Mouse (Mus musculus): ENCODE measurements around the gene Shkbp1. TPM values are rescaled to one million over a fixed set of nuclear protein-coding genes. Genes with fewer than 3 reads are reported as not detected.
A peak's percentile ranks its signal among the peaks of the same experiment; 100 is the strongest.

The Shkbp1 gene
- total RNA-seq (2021) (1 to 10 TPM; 4.6 to 7.1 TPM), polyA plus RNA-seq (2012; rRNA removed) (17.3 and 20.2 TPM in 2 replicates)
- long read RNA-seq, partial matches to known transcripts, result 1 of 4 reads
- long read RNA-seq, other reads (novel, unspliced or antisense), result 1 of 4 reads

GRCm38 (mm10) chr7:27355745-27356240 lies at the start of gene Shkbp1:
Gene Shkbp1, minus strand, starts transcription at chr7:27356019.
- Histone ChIP-seq H3K9ac (ENCODE audit: low read depth, low read length) (peak within 1 kb of the TSS; percentile 69), H3K4me1 (ENCODE audit: control insufficient read depth, insufficient read depth, low read length) (peaks cover 3% of the 10 kb centered on the region), H3K27me3 (ENCODE audit: control insufficient read depth, insufficient read depth, low read length) (no peaks in the 10 kb centered on the region), H3K27ac (peak within 1 kb of the TSS; percentile 69), H3K4me3 (peak within 1 kb of the TSS; percentile 73), H3K36me3 (ENCODE audit: control insufficient read depth, insufficient read depth, low read length) (no peaks in the 10 kb centered on the region), H3K79me2 (replicated peaks; ENCODE audit: control insufficient read depth, insufficient read depth, low read length) (no peaks in the 10 kb centered on the region)
- 2% methylated on average over 34 of the region's 34 CpGs for whole genome bisulfite sequencing
- peak; percentile 87 to 91 for DNase-seq
- 0 out of 2 replicates have a peak, but pooled peaks have one; percentile 35 for TF ChIP-seq POLR2A (IDR thresholded peaks at IDR 0.05; ENCODE audit: insufficient read depth, low read depth, low read length)
- TF ChIP-seq EP300 (IDR thresholded peaks at IDR 0.05; ENCODE audit: insufficient read depth, low read depth, low read length), result no peak
- TF ChIP-seq CTCF (IDR thresholded peaks at IDR 0.05), result no peak
- intact Hi-C loops (cut with DNase I), result loop anchor here (5.0 to 10.0 kb wide), 2 partner anchors 92 to 319 kb away; partner anchors contain the start of genes Blvrb, Map3k10 and Sptbn4

- no peaks in the 10 kb centered on the region for H3K4me1 ChIP-seq (ENCODE audit: control insufficient read depth, insufficient read depth, low read length)
- no peaks in the 10 kb centered on the region for H3K36me3 ChIP-seq (ENCODE audit: control insufficient read depth, insufficient read depth, low read length)
- H3K27me3 ChIP-seq (ENCODE audit: control insufficient read depth, insufficient read depth, low read length), result peaks cover 9% of the 10 kb centered on the region; the same call in 1 of the 2 replicates
- TF ChIP-seq POLR2A (IDR thresholded peaks at IDR 0.05; ENCODE audit: insufficient read depth, low read depth, low read length) (no peak), EP300 (IDR thresholded peaks at IDR 0.05; ENCODE audit: insufficient read depth, low read depth, low read length) (no peak), CTCF (IDR thresholded peaks at IDR 0.05) (no peak)
- H3K4me3 ChIP-seq, result no peak overlapping the region
- no peaks in the 10 kb centered on the region for H3K79me2 ChIP-seq (replicated peaks; ENCODE audit: control insufficient read depth, insufficient read depth, low read length)
- DNase-seq, result peak in 1 of 2 experiments; percentile 3
- H3K27ac ChIP-seq, result no peak overlapping the region
- H3K9ac ChIP-seq (ENCODE audit: low read depth, low read length), result no peak overlapping the region
- WGBS, result 6% methylated on average over 81 of the region's 81 CpGs
- intact Hi-C loops (cut with DNase I), result no loop called here
These were observed 48.6 kb upstream of the Shkbp1 start for GRCm38 (mm10) chr7:27404203-27404942.

- DNase-seq, result peak; percentile 32 to 66
- Histone ChIP-seq H3K27ac (no peak overlapping the region), H3K27me3 (ENCODE audit: control insufficient read depth, insufficient read depth, low read length) (peaks cover 9% of the 10 kb centered on the region; the same call in 1 of the 2 replicates), H3K79me2 (replicated peaks; ENCODE audit: control insufficient read depth, insufficient read depth, low read length) (no peaks in the 10 kb centered on the region), H3K9ac (ENCODE audit: low read depth, low read length) (no peak overlapping the region), H3K4me3 (no peak overlapping the region), H3K36me3 (ENCODE audit: control insufficient read depth, insufficient read depth, low read length) (no peaks in the 10 kb centered on the region), H3K4me1 (ENCODE audit: control insufficient read depth, insufficient read depth, low read length) (no peaks in the 10 kb centered on the region)
- 10% methylated on average over 16 of the region's 16 CpGs for WGBS
- intact Hi-C loops (cut with DNase I), result no loop called here
- no peak for TF ChIP-seq POLR2A (IDR thresholded peaks at IDR 0.05; ENCODE audit: insufficient read depth, low read depth, low read length)
- TF ChIP-seq CTCF (IDR thresholded peaks at IDR 0.05), result peak; percentile 75
These were observed 46.9 kb upstream of the Shkbp1 start for GRCm38 (mm10) chr7:27402675-27403074.

- no peaks in the 10 kb centered on the region for H3K4me1 ChIP-seq (ENCODE audit: control insufficient read depth, insufficient read depth, low read length)
- WGBS, result 59% methylated on average over 7 of the region's 7 CpGs
- H3K27me3 ChIP-seq (ENCODE audit: control insufficient read depth, insufficient read depth, low read length), result peaks cover 16% of the 10 kb centered on the region
- no peaks in the 10 kb centered on the region for H3K36me3 ChIP-seq (ENCODE audit: control insufficient read depth, insufficient read depth, low read length)
- intact Hi-C loops (cut with DNase I), result no loop called here
- H3K27ac ChIP-seq, result no peak overlapping the region
- TF ChIP-seq CTCF (IDR thresholded peaks at IDR 0.05) (no peak), POLR2A (IDR thresholded peaks at IDR 0.05; ENCODE audit: insufficient read depth, low read depth, low read length) (no peak), EP300 (IDR thresholded peaks at IDR 0.05; ENCODE audit: insufficient read depth, low read depth, low read length) (no peak)
- no peak overlapping the region for H3K9ac ChIP-seq (ENCODE audit: low read depth, low read length)
- H3K4me3 ChIP-seq, result no peak overlapping the region
- H3K79me2 ChIP-seq (replicated peaks; ENCODE audit: control insufficient read depth, insufficient read depth, low read length), result no peaks in the 10 kb centered on the region
- no peak for DNase-seq
These were observed 44.7 kb upstream of the Shkbp1 start for GRCm38 (mm10) chr7:27400545-27400944.

- TF ChIP-seq CTCF (IDR thresholded peaks at IDR 0.05), result peak; percentile 62
- TF ChIP-seq EP300 (IDR thresholded peaks at IDR 0.05; ENCODE audit: insufficient read depth, low read depth, low read length), result no peak
- DNase-seq, result peak in 1 of 2 experiments; percentile 15
- intact Hi-C loops (cut with DNase I), result no loop called here
- Histone ChIP-seq H3K36me3 (ENCODE audit: control insufficient read depth, insufficient read depth, low read length) (no peaks in the 10 kb centered on the region), H3K4me1 (ENCODE audit: control insufficient read depth, insufficient read depth, low read length) (no peaks in the 10 kb centered on the region), H3K27me3 (ENCODE audit: control insufficient read depth, insufficient read depth, low read length) (peaks cover 11% of the 10 kb centered on the region), H3K79me2 (replicated peaks; ENCODE audit: control insufficient read depth, insufficient read depth, low read length) (no peaks in the 10 kb centered on the region), H3K27ac (no peak overlapping the region), H3K9ac (ENCODE audit: low read depth, low read length) (no peak overlapping the region), H3K4me3 (no peak overlapping the region)
- 15% methylated on average over 26 of the region's 26 CpGs for WGBS
These were observed 41.5 kb upstream of the Shkbp1 start for GRCm38 (mm10) chr7:27397048-27397949.

Measured in heart, adult 2 months (tissue).